Mouse (Mus musculus) cortical plate, adult 2 months (tissue): ENCODE measurements around the gene Was. TPM values are rescaled to one million over a fixed set of nuclear protein-coding genes. Genes with fewer than 3 reads are reported as not detected.
A peak's percentile ranks its signal among the peaks of the same experiment; 100 is the strongest.
"Not testable (repeated sequence)": the region's sequence is repeated elsewhere in the genome, so short reads cannot be mapped to it uniquely, and the experiment has no call there.

Source experiments
- H3K27ac ChIP-seq: fragments of 200-500 bp; 2 replicates; pipeline ENCODE4 v1.5.1; 2012; ENCODE audit warnings: low read length, control low read depth, inconsistent platforms; ENCODE audit not compliant: insufficient read depth
- H3K4me1 ChIP-seq: fragments of 200-500 bp; 2 replicates; pipeline ENCODE4 v1.6.1; 2011; ENCODE audit warnings: low read length; ENCODE audit not compliant: control insufficient read depth, insufficient read depth
- H3K4me3 ChIP-seq: fragments of 200-500 bp; 2 replicates; pipeline ENCODE4 v1.5.1; 2011; ENCODE audit warnings: mild to moderate bottlenecking, low read length, control low read depth; ENCODE audit not compliant: insufficient read depth
- CTCF ChIP-seq: fragments of 200-500 bp; IDR thresholded peaks from 2 replicates; pipeline ENCODE4 v1.5.1; 2011; ENCODE audit warnings: mild to moderate bottlenecking, control low read depth, low read length; ENCODE audit not compliant: insufficient read depth; ENCODE audit errors: extremely low read depth
- POLR2A ChIP-seq: fragments of 200-500 bp; IDR thresholded peaks from 2 replicates; pipeline ENCODE4 v1.6.1; 2011; ENCODE audit warnings: mild to moderate bottlenecking, low read length, control low read depth; ENCODE audit not compliant: insufficient read depth; ENCODE audit errors: extremely low read depth
- polyA plus RNA-seq: library from polyadenylated mRNA; depleted of rRNA; stranded (reverse); fragments of >200 nt; gene quantifications from 2 replicates; pipeline ENCODE4 v1.2.3, GENCODE M21; 2012

Gene Was
- polyA plus RNA-seq, 1 experiment = 1.7 TPM

DNA sequence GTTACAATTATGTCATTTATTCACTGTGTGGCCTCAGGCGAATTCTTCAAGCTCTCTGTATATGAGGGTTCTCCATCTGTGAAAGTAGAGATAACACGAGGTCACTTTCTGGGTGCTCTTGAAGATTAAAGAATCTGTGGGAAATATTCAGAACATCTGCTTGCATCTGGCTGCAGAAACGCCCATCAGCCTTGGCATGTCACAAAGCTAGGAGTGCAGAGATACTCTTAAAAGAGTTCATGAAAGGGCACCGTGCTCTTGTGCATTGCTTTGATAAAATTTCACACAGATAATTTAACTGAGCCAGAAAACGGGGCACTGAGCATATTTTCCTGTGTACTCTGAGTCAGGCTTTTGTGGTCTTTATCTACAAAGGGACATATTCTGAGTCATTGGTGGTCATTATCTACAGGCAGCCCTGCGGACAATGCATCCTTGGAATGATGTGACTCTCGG lies 11.9 kb upstream of the Was start:
- no peak for TF ChIP-seq POLR2A
- TF ChIP-seq CTCF = no peak
- Histone ChIP-seq H3K4me3 (no peak overlapping the region), H3K27ac (no peak overlapping the region), H3K4me1 (no peaks in the 10 kb centered on the region)

DNA sequence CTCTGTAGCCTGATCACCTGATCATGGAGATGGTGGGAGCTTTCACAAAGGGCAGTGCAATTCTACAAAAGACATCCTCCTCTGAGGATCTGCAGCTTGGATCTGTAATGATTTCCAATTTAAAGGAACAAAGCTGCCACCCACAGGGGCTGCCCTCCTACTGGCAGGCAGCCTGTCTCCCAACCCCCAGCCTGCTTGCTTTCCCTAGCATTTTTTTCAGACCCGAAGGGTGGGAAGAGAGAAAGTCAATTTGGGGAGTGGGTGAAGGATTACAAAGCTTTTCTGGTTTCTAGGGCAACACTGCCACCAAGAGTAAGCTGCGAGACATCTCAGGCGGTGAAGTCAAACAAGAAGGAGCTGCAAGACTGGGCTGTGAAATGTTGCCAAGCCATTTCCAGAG lies 10.7 kb upstream of the Was start:
- TF ChIP-seq CTCF = peak; percentile 47; the same call in 1 of the 2 replicates
- TF ChIP-seq POLR2A = no peak
- Histone ChIP-seq H3K4me1 (no peaks in the 10 kb centered on the region), H3K27ac (no peak overlapping the region), H3K4me3 (no peak overlapping the region)

DNA sequence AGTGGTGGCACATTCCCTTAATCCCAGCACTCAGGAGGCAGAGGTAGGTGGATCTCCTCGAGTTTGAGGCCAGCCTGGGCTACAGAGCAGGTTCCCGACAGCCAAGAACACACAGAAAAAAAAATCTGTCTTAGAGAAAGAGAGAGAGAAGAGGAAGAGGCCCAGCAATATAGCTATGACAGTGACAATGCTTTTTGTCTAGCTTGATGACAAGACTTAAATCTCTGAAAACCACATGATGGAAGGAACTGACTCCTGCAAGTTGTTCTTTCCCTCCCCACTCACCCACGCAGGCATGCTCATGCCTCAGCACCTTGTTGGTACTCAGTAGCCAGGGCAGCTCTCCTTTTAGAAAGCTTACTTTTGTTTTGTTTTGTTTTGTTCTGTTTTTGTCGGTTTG lies 9.1 kb upstream of the Was start:
- Histone ChIP-seq H3K4me1 (no peaks in the 10 kb centered on the region), H3K27ac (no peak overlapping the region), H3K4me3 (no peak overlapping the region)
- TF ChIP-seq POLR2A (no peak), CTCF (no peak)

DNA sequence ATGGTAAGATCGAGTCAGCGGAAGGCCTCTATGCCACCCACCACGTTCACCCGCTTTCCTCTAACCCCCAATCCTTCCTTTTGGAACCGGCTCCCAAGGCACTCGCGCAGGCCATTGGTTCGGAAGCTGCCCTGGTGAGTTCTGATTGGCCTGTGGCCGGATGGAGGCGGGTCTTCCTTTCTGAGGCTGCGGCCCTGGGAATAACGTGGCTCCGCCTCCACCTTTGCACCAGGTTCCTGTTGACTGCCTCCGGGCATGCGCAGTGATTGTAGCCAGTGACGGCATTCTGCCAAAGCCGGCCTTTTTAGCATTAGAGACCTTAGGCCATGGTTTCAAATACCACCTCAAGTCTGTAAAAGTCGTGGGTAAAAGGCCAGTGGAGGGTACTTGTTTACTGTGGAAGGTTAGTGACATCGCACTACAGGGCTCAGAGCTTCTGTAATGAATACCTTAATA lies 6.5 kb upstream of the Was start:
- Histone ChIP-seq H3K4me3 (peak overlapping the region; percentile 21; the same call in 1 of the 2 replicates), H3K27ac (peak overlapping the region; percentile 63; the same call in 1 of the 2 replicates), H3K4me1 (no peaks in the 10 kb centered on the region)
- TF ChIP-seq POLR2A (no peak), CTCF (no peak)

DNA sequence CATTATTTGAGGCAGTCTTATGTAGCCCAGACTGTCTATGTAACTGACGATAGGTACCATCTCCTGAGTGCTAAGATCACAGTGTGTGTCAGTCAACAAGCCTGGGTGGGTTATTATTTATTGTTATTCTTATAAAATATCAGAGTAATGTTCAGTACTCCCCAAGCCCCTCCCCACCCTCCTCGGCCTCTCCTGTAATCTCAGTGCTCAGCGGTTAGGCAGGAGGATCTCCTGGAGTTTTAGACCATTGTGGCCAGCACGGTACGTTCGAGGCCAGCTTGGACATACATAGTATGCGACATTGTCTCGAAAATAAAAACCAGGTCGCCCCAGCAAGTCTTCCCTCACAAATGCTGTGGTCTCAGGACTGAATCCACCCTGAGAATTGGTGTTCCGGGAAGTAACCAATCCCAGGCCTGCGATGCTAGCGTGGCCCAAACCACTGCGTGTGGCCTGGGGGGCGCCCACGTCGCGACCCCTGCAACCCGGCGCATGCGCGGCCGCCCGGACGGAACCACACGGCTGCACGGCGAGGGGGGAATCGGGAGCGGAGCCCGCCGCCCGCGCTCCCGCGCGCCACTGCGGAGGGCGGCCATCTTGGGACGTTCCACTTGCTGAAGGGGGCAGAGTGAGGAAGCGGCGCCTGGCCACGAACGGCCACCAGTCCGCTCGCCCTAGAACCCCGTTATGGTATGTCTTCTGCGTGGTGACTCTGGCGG lies 5.9 kb upstream of the Was start:
- H3K27ac ChIP-seq = peak overlapping the region; percentile 63; the same call in 1 of the 2 replicates
- peak overlapping the region; percentile 21; the same call in 1 of the 2 replicates for H3K4me3 ChIP-seq
- H3K4me1 ChIP-seq = not testable (repeated sequence)

DNA sequence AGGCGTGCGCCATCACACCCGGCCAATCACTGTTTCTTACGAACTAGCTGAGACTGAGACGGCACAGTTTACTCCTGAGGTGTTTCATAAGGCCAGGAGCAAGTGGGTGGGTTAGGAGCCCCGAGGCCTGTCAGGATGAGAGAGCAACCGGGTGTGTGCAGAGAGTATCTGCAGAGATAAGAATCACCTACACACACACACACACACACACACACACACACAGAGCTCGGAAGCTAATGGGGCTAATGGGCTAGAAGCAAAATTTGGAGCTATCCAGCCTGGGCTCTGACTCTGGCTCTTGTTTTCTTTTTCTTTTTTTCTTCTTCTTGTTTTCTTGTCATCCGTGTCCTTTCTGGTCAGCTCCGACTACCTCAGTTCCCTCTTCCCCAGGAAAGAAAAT lies 5.2 kb upstream of the Was start:
- Histone ChIP-seq H3K4me1 (no peaks in the 10 kb centered on the region), H3K27ac (no peak overlapping the region), H3K4me3 (no peak overlapping the region)
- no peak for TF ChIP-seq CTCF
- TF ChIP-seq POLR2A = no peak

DNA sequence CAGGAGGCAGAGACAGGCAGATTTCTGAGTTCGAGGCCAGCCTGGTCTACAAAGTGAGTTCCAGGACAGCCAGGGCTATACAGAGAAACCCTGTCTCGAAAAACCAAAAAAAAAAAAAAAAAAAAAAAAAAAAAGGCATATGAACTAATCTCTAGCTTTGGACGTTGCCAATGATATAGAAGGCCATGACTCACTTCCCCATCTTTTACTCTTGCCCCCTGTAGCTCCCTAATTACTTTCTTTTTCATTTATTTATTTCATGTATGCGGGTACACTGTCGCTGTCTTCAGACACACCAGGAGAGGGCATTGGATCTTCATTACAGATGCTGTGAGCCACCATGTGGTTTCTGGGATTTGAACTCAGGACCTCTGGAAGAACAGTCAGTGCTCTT lies 653 bp upstream of the Was start:
- H3K27ac ChIP-seq, H3K4me1 ChIP-seq, H3K4me3 ChIP-seq: not testable (repeated sequence)

DNA sequence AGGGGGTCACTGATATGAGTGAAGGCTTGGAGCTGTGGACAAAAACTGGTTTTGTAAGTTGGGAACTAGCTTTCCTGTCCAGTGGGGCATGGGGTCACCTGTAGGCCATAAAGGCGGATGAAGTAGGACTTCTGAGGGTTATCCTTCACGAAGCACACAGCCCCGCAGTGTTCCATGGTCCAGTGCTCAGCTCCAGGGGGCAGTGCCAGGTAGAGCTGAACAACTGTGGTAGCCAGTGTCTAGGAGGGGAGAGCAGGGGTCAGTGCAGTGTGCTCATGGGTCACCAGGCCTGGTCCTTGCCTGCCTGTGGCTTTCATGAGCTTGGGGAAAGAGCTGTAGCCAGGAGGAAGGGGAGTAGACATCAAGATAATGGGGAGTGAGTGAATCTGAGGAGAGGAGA lies 552 bp downstream of the Was start:
- TF ChIP-seq CTCF = no peak
- TF ChIP-seq POLR2A = no peak
- no peak overlapping the region for H3K4me3 ChIP-seq
- no peak overlapping the region for H3K27ac ChIP-seq
- no peaks in the 10 kb centered on the region for H3K4me1 ChIP-seq

DNA sequence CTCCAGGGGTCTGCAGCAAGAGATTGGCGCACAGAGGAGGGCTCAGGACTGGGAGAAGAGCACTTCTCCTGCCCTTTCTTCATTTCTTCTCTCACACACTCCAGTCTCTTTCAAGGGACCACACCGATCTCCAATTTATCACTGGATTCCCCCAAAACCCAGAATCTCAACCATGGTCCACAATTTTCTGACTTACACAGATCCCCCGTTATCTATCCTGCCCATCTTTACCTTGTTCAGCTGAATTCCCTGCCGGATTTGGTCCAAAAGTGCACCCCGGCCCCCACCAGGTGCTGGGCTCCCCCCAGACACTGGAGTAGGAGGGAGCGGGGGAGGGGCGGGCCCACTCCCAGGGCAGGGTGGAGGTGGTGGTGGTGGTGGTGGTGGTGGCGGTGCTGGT lies 4.7 kb downstream of the Was start:
- TF ChIP-seq POLR2A (no peak), CTCF (no peak)
- H3K4me1 ChIP-seq = no peaks in the 10 kb centered on the region
- H3K27ac ChIP-seq = no peak overlapping the region
- no peak overlapping the region for H3K4me3 ChIP-seq

DNA sequence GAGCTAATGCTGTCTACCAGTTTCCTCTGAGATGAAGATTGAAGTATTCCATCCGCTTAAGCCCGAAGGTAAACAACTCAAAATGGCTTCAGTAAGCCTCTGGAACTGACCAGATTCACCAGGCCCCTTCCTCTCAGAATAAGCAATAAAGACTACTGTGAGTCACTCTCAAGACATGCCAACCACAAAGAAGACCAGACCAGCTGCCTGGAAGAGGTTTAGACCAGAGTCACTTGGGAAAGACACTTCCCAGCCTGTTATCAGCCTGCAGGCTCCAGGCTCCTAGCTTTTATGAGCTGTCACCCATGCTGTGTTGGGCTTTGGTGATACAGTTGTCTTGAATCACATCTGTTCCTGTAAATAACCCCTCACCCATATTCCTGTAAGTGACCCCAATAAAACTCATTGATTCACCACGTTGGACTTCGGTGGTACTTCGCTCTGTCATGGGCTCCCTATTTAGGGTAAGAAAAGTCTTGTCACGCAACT lies 5.5 kb downstream of the Was start:
- TF ChIP-seq POLR2A = no peak
- TF ChIP-seq CTCF = no peak

DNA sequence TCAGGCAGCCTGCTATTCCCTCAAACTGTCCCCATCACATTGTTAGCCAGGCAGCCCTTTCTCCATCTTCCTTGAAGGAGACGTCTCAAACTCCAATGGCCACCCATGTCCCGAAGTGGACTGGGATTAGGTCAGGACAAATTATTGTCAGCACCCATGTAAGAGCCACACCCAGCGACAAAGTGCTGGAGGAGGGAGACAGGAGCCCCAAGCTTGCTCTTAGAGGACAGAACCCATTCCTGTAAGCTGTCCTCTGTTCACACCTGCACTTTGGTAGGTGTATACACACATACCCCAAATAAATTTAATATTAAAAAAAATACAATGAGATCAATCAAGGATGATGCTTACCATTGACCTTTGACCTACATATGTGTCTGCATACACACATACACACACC lies 15.2 kb downstream of the Was start:
- Histone ChIP-seq H3K27ac (peak overlapping the region; percentile 94), H3K4me1 (no peaks in the 10 kb centered on the region), H3K4me3 (peak overlapping the region; percentile 50)
- no peak for TF ChIP-seq POLR2A
- no peak for TF ChIP-seq CTCF

More for the DNA sequence above, 5.5 kb downstream of the Was start:
- Histone ChIP-seq H3K4me1 (no peaks in the 10 kb centered on the region), H3K4me3 (no peak overlapping the region), H3K27ac (no peak overlapping the region)
